Mouse (Mus musculus): ENCODE measurements around the gene Epha2. TPM values are rescaled to one million over a fixed set of nuclear protein-coding genes. Genes with fewer than 3 reads are reported as not detected.
A peak's percentile ranks its signal among the peaks of the same experiment; 100 is the strongest.

The Epha2 gene
- polyA plus RNA-seq, 1 experiment from 2014 or later, result 6.9 TPM

DNA sequence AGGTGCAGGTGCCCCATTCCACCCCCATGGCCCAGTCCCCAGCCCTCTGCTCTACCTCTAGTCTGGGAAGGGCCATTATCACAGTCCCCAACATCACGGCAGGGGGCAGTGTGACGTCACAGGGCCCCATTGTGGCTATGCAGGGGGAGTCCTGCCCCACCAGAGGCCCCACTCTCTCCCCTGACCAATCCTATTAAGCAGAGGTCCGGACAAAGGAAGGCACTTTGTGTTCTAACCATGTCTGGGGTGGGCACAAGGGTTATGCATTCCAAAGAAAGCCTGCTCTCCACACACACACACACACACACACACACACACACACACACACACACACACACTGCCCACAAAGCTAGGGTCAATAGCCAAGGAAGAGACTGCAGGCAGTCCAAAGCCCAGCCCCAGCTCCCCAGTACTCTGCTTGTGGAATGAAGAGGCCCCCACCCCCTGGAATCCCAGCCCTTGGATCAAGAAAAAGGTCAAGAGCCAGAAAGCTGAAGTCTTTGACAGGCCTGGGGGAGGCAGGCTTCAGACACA is 34.3 kb downstream of the Epha2 start:
- no peak overlapping the region for H3K4me3 ChIP-seq (ENCODE audit: low read depth, low read length)
- TF ChIP-seq CTCF (IDR thresholded peaks at IDR 0.05; ENCODE audit: low read depth), result no peak
- H3K4me1 ChIP-seq (ENCODE audit: insufficient read depth), result peaks cover 15% of the 10 kb centered on the region
- no peak overlapping the region for H3K9ac ChIP-seq
- H3K27ac ChIP-seq (ENCODE audit: low read depth), result peak overlapping the region; percentile 75; the same call in 1 of the 2 replicates
- H3K36me3 ChIP-seq (ENCODE audit: insufficient read depth), result no peaks in the 10 kb centered on the region
- no peak overlapping the region for H3K4me2 ChIP-seq
- peak; percentile 42 for ATAC-seq (ENCODE audit: insufficient read depth)
- peak; percentile 38 for DNase-seq
- H3K27me3 ChIP-seq (ENCODE audit: insufficient read depth, low read length), result no peaks in the 10 kb centered on the region
- WGBS, result 15% methylated on average over 3 of the region's 3 CpGs
- H3K9me3 ChIP-seq (ENCODE audit: low read depth, low read length), result no peaks in the 10 kb centered on the region

DNA sequence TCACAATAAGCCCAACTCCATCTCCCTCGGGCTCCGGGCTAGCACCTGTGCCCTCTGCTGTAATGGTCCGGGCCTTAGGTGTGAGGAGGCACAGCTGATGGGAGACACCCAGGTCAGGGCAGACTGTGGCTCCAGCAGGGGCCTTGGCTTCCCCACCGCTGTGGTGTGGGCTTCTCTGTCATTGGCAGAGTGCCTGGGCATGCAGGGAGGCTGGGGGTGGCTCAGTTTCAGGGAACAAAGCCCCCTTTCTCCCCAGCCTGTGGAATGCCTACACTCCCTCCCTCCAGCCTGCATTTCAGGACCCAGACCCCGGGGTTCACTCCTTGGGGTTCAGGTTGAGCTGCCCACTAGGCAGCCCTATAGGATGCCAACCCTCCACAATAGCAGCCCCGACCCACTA is 35.2 kb downstream of the Epha2 start:
- peaks cover 15% of the 10 kb centered on the region for H3K4me1 ChIP-seq (ENCODE audit: insufficient read depth)
- WGBS, result 50% methylated on average over 6 of the region's 6 CpGs
- H3K4me3 ChIP-seq (ENCODE audit: low read depth, low read length), result no peak overlapping the region
- H3K27me3 ChIP-seq (ENCODE audit: insufficient read depth, low read length), result no peaks in the 10 kb centered on the region
- no peaks in the 10 kb centered on the region for H3K36me3 ChIP-seq (ENCODE audit: insufficient read depth)
- DNase-seq, result peak; percentile 28
- ATAC-seq (ENCODE audit: insufficient read depth), result no peak
- TF ChIP-seq CTCF (IDR thresholded peaks at IDR 0.05; ENCODE audit: low read depth), result no peak
- no peak overlapping the region for H3K9ac ChIP-seq
- H3K4me2 ChIP-seq, result no peak overlapping the region
- no peaks in the 10 kb centered on the region for H3K9me3 ChIP-seq (ENCODE audit: low read depth, low read length)
- H3K27ac ChIP-seq (ENCODE audit: low read depth), result peak overlapping the region; percentile 75; the same call in 1 of the 2 replicates

DNA sequence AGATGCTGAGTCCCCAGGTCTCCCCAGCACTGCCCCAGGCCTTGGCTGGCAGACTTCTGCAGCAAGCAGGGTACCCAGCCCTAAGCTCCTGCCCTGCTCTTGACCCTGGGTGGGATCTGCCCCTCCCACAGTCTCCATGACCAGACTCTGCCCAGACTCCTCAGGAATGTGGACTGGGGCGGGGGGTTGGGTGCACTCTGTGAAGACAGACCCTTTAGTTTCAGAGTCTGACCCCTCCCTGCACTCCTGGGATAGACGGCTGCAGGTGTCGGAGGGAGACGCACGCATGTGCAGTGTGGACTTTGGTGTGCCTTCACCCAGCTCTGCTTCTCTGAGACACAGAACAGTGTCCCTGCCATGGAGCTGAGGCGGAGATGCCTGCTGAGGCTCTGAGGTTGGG is 36.9 kb downstream of the Epha2 start:
- 19% methylated on average over 6 of the region's 6 CpGs for whole genome bisulfite sequencing
- peak; percentile 78 for ATAC-seq (ENCODE audit: insufficient read depth)

DNA sequence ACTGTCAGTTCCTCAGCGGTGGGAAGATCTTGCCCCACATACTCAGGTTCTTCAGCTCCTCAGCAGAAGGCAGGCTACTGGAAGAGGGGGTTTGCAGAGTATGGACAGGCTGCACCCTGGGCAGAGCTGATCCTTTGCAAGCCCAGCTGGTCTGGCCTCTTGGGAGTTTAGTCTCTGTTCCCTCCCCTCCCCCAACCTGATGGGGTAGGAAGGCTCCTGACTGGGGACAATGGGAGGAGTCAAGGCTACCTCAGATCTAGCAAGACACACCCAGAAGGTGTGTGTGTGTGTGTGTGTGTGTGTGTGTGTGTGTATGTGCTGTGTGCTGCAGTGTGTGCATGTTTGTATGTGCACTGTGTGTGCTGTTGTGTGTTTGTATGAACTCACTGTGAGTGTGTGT is 37.8 kb downstream of the Epha2 start:
- DNase-seq, result peak; percentile 37

More for the DNA sequence above, 36.9 kb downstream of the Epha2 start:
- DNase-seq, result peak; percentile 57
- no peak overlapping the region for H3K9ac ChIP-seq
- peak overlapping the region; percentile 84 for H3K27ac ChIP-seq (ENCODE audit: low read depth)
- H3K36me3 ChIP-seq (ENCODE audit: insufficient read depth), result no peaks in the 10 kb centered on the region
- peak overlapping the region; percentile 39; the same call in 1 of the 2 replicates for H3K4me2 ChIP-seq
- no peak overlapping the region for H3K4me3 ChIP-seq (ENCODE audit: low read depth, low read length)
- peaks cover 15% of the 10 kb centered on the region for H3K4me1 ChIP-seq (ENCODE audit: insufficient read depth)
- no peaks in the 10 kb centered on the region for H3K9me3 ChIP-seq (ENCODE audit: low read depth, low read length)
- no peaks in the 10 kb centered on the region for H3K27me3 ChIP-seq (ENCODE audit: insufficient read depth, low read length)
- TF ChIP-seq CTCF (IDR thresholded peaks at IDR 0.05; ENCODE audit: low read depth), result no peak

DNA sequence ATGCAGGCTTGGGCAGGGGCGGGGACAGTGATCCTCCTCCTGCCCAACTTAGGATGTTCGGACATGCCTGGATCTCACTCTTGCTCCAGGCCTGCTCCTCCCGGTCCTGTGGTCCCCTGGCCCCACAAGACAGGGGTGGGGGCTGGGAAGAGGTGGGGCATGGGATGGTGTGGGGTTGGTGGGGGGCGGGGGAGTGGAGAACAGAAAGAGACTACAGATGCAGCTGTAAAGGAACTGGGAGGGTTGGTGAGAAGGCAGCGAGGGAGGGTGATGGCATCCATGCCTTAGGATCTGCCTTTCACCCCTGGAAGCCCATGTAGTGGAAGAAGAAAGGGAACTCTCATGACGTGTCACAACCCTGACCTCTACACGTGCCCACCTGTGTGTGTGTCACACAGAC is 40.4 kb downstream of the Epha2 start:
- Histone ChIP-seq H3K9ac (no peak overlapping the region), H3K9me3 (ENCODE audit: low read depth, low read length) (no peaks in the 10 kb centered on the region), H3K27ac (ENCODE audit: low read depth) (no peak overlapping the region), H3K36me3 (ENCODE audit: insufficient read depth) (no peaks in the 10 kb centered on the region), H3K4me3 (ENCODE audit: low read depth, low read length) (no peak overlapping the region), H3K4me1 (ENCODE audit: insufficient read depth) (peaks cover 9% of the 10 kb centered on the region; the same call in 1 of the 2 replicates), H3K27me3 (ENCODE audit: insufficient read depth, low read length) (no peaks in the 10 kb centered on the region), H3K4me2 (no peak overlapping the region)
- DNase-seq, result no peak
- no peak for TF ChIP-seq CTCF (IDR thresholded peaks at IDR 0.05; ENCODE audit: low read depth)
- ATAC-seq (ENCODE audit: insufficient read depth), result no peak
- WGBS, result 59% methylated on average over 7 of the region's 7 CpGs

More for the DNA sequence above, 37.8 kb downstream of the Epha2 start:
- H3K36me3 ChIP-seq (ENCODE audit: insufficient read depth), result no peaks in the 10 kb centered on the region
- H3K4me3 ChIP-seq (ENCODE audit: low read depth, low read length), result no peak overlapping the region
- peak overlapping the region; percentile 84 for H3K27ac ChIP-seq (ENCODE audit: low read depth)
- WGBS, result 7% methylated on average over 1 of the region's 1 CpGs
- H3K4me2 ChIP-seq, result peak overlapping the region; percentile 39
- no peaks in the 10 kb centered on the region for H3K9me3 ChIP-seq (ENCODE audit: low read depth, low read length)
- ATAC-seq (ENCODE audit: insufficient read depth), result no peak
- no peak overlapping the region for H3K9ac ChIP-seq
- no peak for TF ChIP-seq CTCF (IDR thresholded peaks at IDR 0.05; ENCODE audit: low read depth)
- no peaks in the 10 kb centered on the region for H3K27me3 ChIP-seq (ENCODE audit: insufficient read depth, low read length)
- peaks cover 15% of the 10 kb centered on the region for H3K4me1 ChIP-seq (ENCODE audit: insufficient read depth)

DNA sequence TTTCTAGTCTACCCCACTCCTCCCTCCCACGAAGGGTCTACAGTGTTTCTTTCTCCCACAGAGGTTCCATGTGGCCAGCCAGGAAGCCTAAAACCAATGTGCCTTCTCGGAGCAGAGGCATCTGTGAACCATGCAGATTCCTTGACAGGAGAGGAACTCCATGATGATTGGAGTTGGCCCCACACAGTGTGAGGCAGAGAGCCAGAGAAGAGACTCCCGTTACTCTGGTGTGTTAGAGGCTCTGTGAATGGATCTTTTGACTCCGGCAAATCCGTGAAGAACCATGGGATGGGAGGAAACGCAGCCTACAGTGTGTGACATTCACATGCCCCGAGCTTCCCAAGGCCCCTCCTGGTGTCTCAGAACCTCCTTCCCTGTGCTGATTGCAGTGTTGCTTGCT is 42.5 kb downstream of the Epha2 start:
- Histone ChIP-seq H3K4me2 (no peak overlapping the region), H3K4me1 (ENCODE audit: insufficient read depth) (peaks cover 6% of the 10 kb centered on the region; the same call in 1 of the 2 replicates), H3K4me3 (ENCODE audit: low read depth, low read length) (no peak overlapping the region), H3K27ac (ENCODE audit: low read depth) (no peak overlapping the region), H3K9me3 (ENCODE audit: low read depth, low read length) (no peaks in the 10 kb centered on the region), H3K27me3 (ENCODE audit: insufficient read depth, low read length) (no peaks in the 10 kb centered on the region), H3K9ac (no peak overlapping the region), H3K36me3 (ENCODE audit: insufficient read depth) (no peaks in the 10 kb centered on the region)
- WGBS, result 68% methylated on average over 7 of the region's 7 CpGs
- TF ChIP-seq CTCF (IDR thresholded peaks at IDR 0.05; ENCODE audit: low read depth), result no peak
- DNase-seq (no peak), ATAC-seq (ENCODE audit: insufficient read depth) (no peak)

DNA sequence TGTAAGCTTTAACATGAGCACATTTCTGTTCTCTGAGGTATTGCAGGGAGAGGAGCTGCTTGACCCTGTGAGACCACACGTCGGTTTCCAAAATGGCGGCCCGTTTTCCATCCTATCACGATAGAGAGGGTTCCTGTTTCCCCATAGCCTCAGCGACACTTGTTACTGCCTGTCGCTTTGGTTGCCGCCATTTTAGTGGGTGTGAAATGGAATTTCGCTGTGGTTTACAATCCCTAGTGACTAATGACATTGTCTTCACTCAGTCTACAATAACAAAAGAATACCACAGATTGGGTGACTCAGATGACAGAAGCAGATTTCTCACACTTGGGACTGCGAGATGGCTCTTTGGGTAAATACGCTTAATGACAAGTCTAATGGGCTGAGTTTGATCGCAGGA is 44.2 kb downstream of the Epha2 start:
- Histone ChIP-seq H3K4me2 (no peak overlapping the region), H3K27ac (ENCODE audit: low read depth) (no peak overlapping the region), H3K36me3 (ENCODE audit: insufficient read depth) (no peaks in the 10 kb centered on the region), H3K4me3 (ENCODE audit: low read depth, low read length) (no peak overlapping the region), H3K9me3 (ENCODE audit: low read depth, low read length) (no peaks in the 10 kb centered on the region), H3K27me3 (ENCODE audit: insufficient read depth, low read length) (no peaks in the 10 kb centered on the region), H3K9ac (no peak overlapping the region), H3K4me1 (ENCODE audit: insufficient read depth) (no peaks in the 10 kb centered on the region)
- DNase-seq, result no peak
- ATAC-seq (ENCODE audit: insufficient read depth), result no peak
- 83% methylated on average over 12 of the region's 12 CpGs for WGBS
- TF ChIP-seq CTCF (IDR thresholded peaks at IDR 0.05; ENCODE audit: low read depth), result no peak
